Comparison of ENCODE assay signal across 40 mouse cellular contexts in genomic region chr6:86382551-86382950, GRCm38 (mm10). TPM values are rescaled to one million over a fixed set of nuclear protein-coding genes. Genes with fewer than 3 reads are reported as not detected.
"Had no signal": no experiment of that assay in that cellular context is flagged by ENCODE, and none has a peak within 500 bp of the region (broad histone marks: within the 10 kb centered on the region; RNA-seq: fewer than 3 reads in every experiment).

No protein-coding gene starts in this region.

- H3K27me3 ChIP-seq: heart, embryonic 12.5 days; heart, embryonic 13.5 days; heart, embryonic 15.5 days; hindbrain, embryonic 13.5 days; hindbrain, embryonic 15.5 days; intestine, embryonic 15.5 days; kidney, embryonic 15.5 days had no signal

- H3K9ac ChIP-seq: heart, embryonic 12.5 days; heart, embryonic 13.5 days; heart, embryonic 15.5 days; hindbrain, embryonic 13.5 days; hindbrain, embryonic 14.5 days; hindbrain, embryonic 15.5 days; intestine, embryonic 15.5 days; kidney, embryonic 15.5 days had no signal

- H3K27ac ChIP-seq: heart, embryonic 13.5 days; heart, embryonic 15.5 days; hindbrain, embryonic 10.5 days; hindbrain, embryonic 13.5 days; hindbrain, embryonic 14.5 days; hindbrain, embryonic 15.5 days; hindbrain, postnatal 0 days; intestine, embryonic 15.5 days; kidney, embryonic 15.5 days; kidney, postnatal 0 days; layer of hippocampus, adult 2 months; left cerebral cortex, adult 2 months had no signal

- H3K4me1 ChIP-seq: heart, embryonic 12.5 days; heart, embryonic 13.5 days; heart, embryonic 15.5 days; hindbrain, embryonic 13.5 days; hindbrain, embryonic 15.5 days; intestine, embryonic 15.5 days had no signal

- H3K4me3 ChIP-seq: heart, embryonic 12.5 days; heart, embryonic 13.5 days; heart, embryonic 15.5 days; hindbrain, embryonic 10.5 days; hindbrain, embryonic 13.5 days; hindbrain, embryonic 15.5 days; intestine, embryonic 15.5 days; kidney, embryonic 15.5 days; layer of hippocampus, adult 2 months; left cerebral cortex, adult 2 months had no signal

- H3K4me2 ChIP-seq: heart, embryonic 11.5 days; heart, embryonic 12.5 days; heart, embryonic 13.5 days; heart, embryonic 15.5 days; hindbrain, embryonic 13.5 days; hindbrain, embryonic 14.5 days; hindbrain, embryonic 15.5 days; intestine, embryonic 15.5 days; kidney, embryonic 15.5 days had no signal

- H3K9me3 ChIP-seq: heart, embryonic 12.5 days; heart, embryonic 13.5 days; heart, embryonic 15.5 days; hindbrain, embryonic 10.5 days; hindbrain, embryonic 13.5 days; hindbrain, embryonic 15.5 days; intestine, embryonic 15.5 days; kidney, embryonic 15.5 days had no signal

- DNase-seq: heart, postnatal 10 days; heart, postnatal 14 days; heart, postnatal 36 days; heart, postnatal 4 days; kidney, adult 11 months; kidney, adult 18-20 months; kidney, adult 2 months; kidney, adult 8-10 months; kidney, adult 9 months; kidney, postnatal 10 days; kidney, postnatal 14 days; kidney, postnatal 25 days; kidney, postnatal 36 days; kidney, postnatal 4 days; layer of hippocampus, adult 9-11 months; layer of hippocampus, postnatal 36 days had no signal

- ATAC-seq: hindbrain, embryonic 16.5 days; hindbrain, postnatal 0 days; inflammation-experienced regulatory T-cells, adult 6 months; intestine, embryonic 15.5 days; intestine, embryonic 16.5 days; intestine, postnatal 0 days had no signal

RNA-seq across cellular contexts. Expression of gene Gm44790, which starts 43.9 kb away (rescaled TPM):
- polyA plus RNA-seq: heart, embryonic 11.5 days; heart, embryonic 12.5 days; heart, embryonic 13.5 days; heart, embryonic 14.5 days; heart, embryonic 15.5 days; heart, postnatal 0 days; hindbrain, embryonic 10.5 days; hindbrain, embryonic 11.5 days; hindbrain, embryonic 13.5 days; hindbrain, embryonic 14.5 days; hindbrain, embryonic 16.5 days; hindbrain, postnatal 0 days; inflammation-experienced regulatory T-cells, adult 6 months; intestine, embryonic 14.5 days; intestine, embryonic 15.5 days; intestine, embryonic 16.5 days; intestine, postnatal 0 days; kidney, embryonic 14.5 days; kidney, embryonic 16.5 days; kidney, postnatal 0 days had no signal
